Mouse (Mus musculus) midbrain, embryonic 15.5 days (tissue): ENCODE results near the gene Il20. TPM values are rescaled to one million over a fixed set of nuclear protein-coding genes. Genes with fewer than 3 reads are reported as not detected.

ENCODE experiments used
- ATAC-seq: fragments of 200-750 bp; cut with Nextera tagmentation; replicated peaks from 2 replicates; pipeline ENCODE4 v1.8.0; 2017; ENCODE audit warnings: moderate TSS enrichment
- H3K27ac ChIP-seq: fragments of 300-500 bp; sonication (generic); 2 replicates; pipeline ENCODE4 v1.5.1; 2015; ENCODE audit warnings: mild to moderate bottlenecking, inconsistent platforms
- H3K27me3 ChIP-seq: fragments of 300-500 bp; sonication (generic); replicated peaks from 2 replicates; pipeline ENCODE4 v1.6.1; 2015; ENCODE audit warnings: inconsistent platforms
- H3K36me3 ChIP-seq: fragments of 300-500 bp; sonication (generic); replicated peaks from 2 replicates; pipeline ENCODE4 v1.6.1; 2015; ENCODE audit warnings: inconsistent platforms
- H3K4me1 ChIP-seq: fragments of 300-500 bp; sonication (generic); 2 replicates; pipeline ENCODE4 v1.6.1; 2015; ENCODE audit warnings: inconsistent platforms
- H3K4me2 ChIP-seq: fragments of 300-500 bp; sonication (generic); 2 replicates; pipeline ENCODE4 v1.6.1; 2015; ENCODE audit warnings: inconsistent platforms, mild to moderate bottlenecking, moderate library complexity
- H3K4me3 ChIP-seq: fragments of 300-500 bp; sonication (generic); 2 replicates; pipeline ENCODE4 v1.5.1; 2015; ENCODE audit warnings: mild to moderate bottlenecking, inconsistent platforms
- H3K9ac ChIP-seq: fragments of 300-500 bp; sonication (generic); 2 replicates; pipeline ENCODE4 v1.6.1; 2015; ENCODE audit warnings: mild to moderate bottlenecking, inconsistent platforms
- H3K9me3 ChIP-seq: fragments of 300-500 bp; sonication (generic); 2 replicates; pipeline ENCODE4 v1.6.1; 2016; ENCODE audit warnings: inconsistent platforms
- WGBS: fragments of 180-500 bp; shearing (Covaris S2); methylation state at CpG from one replicate; pipeline ENCODE4 v1.1.7; 2015; ENCODE audit warnings: mixed read lengths; 5-methylcytosine and 5-hydroxymethylcytosine counted together
- polyA plus RNA-seq: library from polyadenylated mRNA; unstranded; fragments of >200 nt; fragmentation: Nextera tagmentation; extraction: Ambion mirVana; gene quantifications from 2 replicates; pipeline ENCODE4 v1.2.1, GENCODE M21; 2015

Gene Il20
- polyA plus RNA-seq, 1 experiment from 2014 or later, result not detected

- Histone ChIP-seq H3K4me1 (no peaks in the 10 kb centered on the region), H3K9ac (no peak overlapping the region), H3K27ac (no peak overlapping the region), H3K36me3 (no peaks in the 10 kb centered on the region), H3K4me2 (no peak overlapping the region), H3K9me3 (no peaks in the 10 kb centered on the region), H3K4me3 (no peak overlapping the region), H3K27me3 (no peaks in the 10 kb centered on the region)
- no peak for ATAC-seq
- 61% methylated on average over 1 of the region's 1 CpGs for WGBS
Measured at GRCm38 (mm10) chr1:130892446-130892845, 18.8 kb downstream of the Il20 start.

- Histone ChIP-seq H3K9me3 (no peaks in the 10 kb centered on the region), H3K27ac (no peak within 1 kb of the TSS), H3K27me3 (no peaks in the 10 kb centered on the region), H3K9ac (no peak within 1 kb of the TSS), H3K36me3 (no peaks in the 10 kb centered on the region), H3K4me1 (no peaks in the 10 kb centered on the region), H3K4me2 (no peak within 1 kb of the TSS), H3K4me3 (no peak within 1 kb of the TSS)
- ATAC-seq, result no peak
Measured at GRCm38 (mm10) chr1:130887354-130887753, 23.9 kb downstream of the Il20 start, which contains the start of gene Il24. TSS of gene Il24 (minus strand) at chr1:130887454.

DNA sequence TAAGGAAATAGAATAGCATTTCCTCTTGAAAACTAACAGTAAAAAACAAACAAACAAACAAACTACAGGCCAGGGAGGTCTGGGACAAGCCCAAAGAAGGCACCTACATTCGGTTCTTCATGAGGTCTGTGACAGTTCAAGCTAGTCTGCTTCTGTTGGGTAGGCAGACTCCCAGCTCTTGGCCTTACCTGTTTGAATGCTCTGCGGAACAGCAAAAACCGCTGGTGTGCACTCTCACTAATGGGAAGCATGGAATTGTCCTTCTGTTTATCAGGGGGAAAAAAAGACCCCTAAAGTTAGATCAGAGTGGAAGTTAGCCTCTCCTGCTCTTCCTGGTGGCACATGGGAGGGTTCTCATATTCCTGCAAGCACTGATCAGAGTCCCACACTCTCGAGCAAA is 28.1 kb downstream of the Il20 start:
- no peak overlapping the region for H3K4me2 ChIP-seq
- H3K9me3 ChIP-seq, result no peaks in the 10 kb centered on the region
- ATAC-seq, result no peak
- peaks cover 10% of the 10 kb centered on the region; the same call in 1 of the 2 replicates for H3K27me3 ChIP-seq
- WGBS, result 88% methylated on average over 4 of the region's 4 CpGs
- no peak overlapping the region for H3K4me3 ChIP-seq
- no peaks in the 10 kb centered on the region for H3K36me3 ChIP-seq
- H3K9ac ChIP-seq, result no peak overlapping the region
- no peak overlapping the region for H3K27ac ChIP-seq
- H3K4me1 ChIP-seq, result no peaks in the 10 kb centered on the region

GRCm38 (mm10) chr1:130879927-130880326 is 31.3 kb downstream of the Il20 start:
- no peak for ATAC-seq
- no peaks in the 10 kb centered on the region for H3K36me3 ChIP-seq
- H3K9me3 ChIP-seq, result no peaks in the 10 kb centered on the region
- 0 out of 2 replicates have a peak, but pooled peaks cover 3% of the 10 kb centered on the region for H3K4me1 ChIP-seq
- 91% methylated on average over 7 of the region's 7 CpGs for WGBS
- H3K4me3 ChIP-seq, result no peak overlapping the region
- H3K9ac ChIP-seq, result no peak overlapping the region
- peaks cover 15% of the 10 kb centered on the region for H3K27me3 ChIP-seq
- H3K27ac ChIP-seq, result no peak overlapping the region
- H3K4me2 ChIP-seq, result no peak overlapping the region

DNA sequence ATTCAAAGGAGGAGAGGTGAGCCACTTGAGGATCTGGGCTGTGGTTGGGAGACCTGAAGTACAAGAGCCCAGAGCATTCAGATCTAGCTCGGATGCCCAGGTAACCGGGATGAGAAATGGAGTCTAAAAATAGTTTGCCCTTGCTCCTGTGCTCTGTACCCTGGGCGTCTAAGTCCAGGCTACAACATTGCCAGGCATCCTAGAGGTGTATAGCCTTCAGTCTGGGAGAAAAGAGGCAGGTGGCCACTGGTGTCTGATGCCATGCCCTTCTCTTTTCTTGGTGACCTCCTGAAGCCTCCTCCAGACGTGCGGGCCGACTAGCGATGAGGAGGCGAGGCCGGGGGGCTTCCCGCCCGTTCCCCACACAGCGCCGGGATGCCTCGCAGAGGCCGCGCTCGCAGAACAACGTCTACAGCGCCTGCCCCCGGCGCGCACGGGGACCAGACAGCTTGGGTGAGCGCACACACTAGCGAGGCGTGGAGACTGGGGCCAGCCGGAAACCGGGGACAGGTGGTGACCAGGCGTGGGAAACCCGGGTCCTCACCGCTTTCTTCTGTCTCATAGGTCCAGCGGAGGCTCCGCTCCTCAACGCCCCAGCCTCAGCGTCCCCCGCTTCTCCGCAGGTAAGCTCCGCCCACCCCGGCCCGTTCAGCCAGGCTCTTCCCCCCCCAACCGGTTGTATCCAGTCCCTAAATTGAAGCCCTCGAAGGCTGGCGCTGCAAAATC is 33.2 kb downstream of the Il20 start:
- H3K9me3 ChIP-seq, result no peaks in the 10 kb centered on the region
- ATAC-seq, result peak; percentile 86
- no peak overlapping the region for H3K27ac ChIP-seq
- H3K36me3 ChIP-seq, result no peaks in the 10 kb centered on the region
- peak overlapping the region; percentile 48 for H3K4me3 ChIP-seq
- peak overlapping the region; percentile 50 for H3K9ac ChIP-seq
- peak overlapping the region; percentile 84 for H3K4me2 ChIP-seq
- H3K27me3 ChIP-seq, result peaks cover 15% of the 10 kb centered on the region
- WGBS, result 3% methylated on average over 43 of the region's 43 CpGs
- H3K4me1 ChIP-seq, result 0 out of 2 replicates have a peak, but pooled peaks cover 3% of the 10 kb centered on the region

- ATAC-seq, result no peak
- H3K27ac ChIP-seq, result no peak overlapping the region
- 28% methylated on average over 3 of the region's 3 CpGs for WGBS
Measured at GRCm38 (mm10) chr1:130876931-130877509, 34.2 kb downstream of the Il20 start.

DNA sequence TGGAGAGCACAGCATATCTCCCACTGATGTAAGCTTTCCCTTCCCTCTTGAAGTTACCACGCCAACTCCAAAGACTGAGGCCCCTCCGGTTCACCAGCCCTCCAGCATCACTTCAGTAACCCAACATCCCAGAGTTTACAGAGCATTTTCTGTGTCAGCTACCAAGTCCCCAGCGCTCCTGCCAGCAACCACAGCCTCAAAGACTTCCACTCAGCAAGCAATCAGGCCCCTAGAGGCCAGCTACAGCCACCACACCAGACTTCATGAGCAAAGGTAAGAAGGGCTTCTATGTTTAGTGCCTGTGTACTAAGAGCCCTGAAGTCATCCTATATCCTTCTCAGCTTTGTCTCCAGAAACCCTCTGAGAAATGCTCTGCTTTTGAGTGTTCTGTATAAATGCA is 35.3 kb downstream of the Il20 start:
- Histone ChIP-seq H3K4me3 (no peak overlapping the region), H3K4me1 (0 out of 2 replicates have a peak, but pooled peaks cover 3% of the 10 kb centered on the region), H3K27ac (no peak overlapping the region), H3K9me3 (no peaks in the 10 kb centered on the region), H3K27me3 (peaks cover 15% of the 10 kb centered on the region), H3K9ac (no peak overlapping the region), H3K4me2 (no peak overlapping the region), H3K36me3 (no peaks in the 10 kb centered on the region)
- no peak for ATAC-seq
- 68% methylated on average over 3 of the region's 3 CpGs for WGBS

More at GRCm38 (mm10) chr1:130876931-130877509, 34.2 kb downstream of the Il20 start:
- no peak overlapping the region for H3K4me3 ChIP-seq
- H3K36me3 ChIP-seq, result no peaks in the 10 kb centered on the region
- H3K9ac ChIP-seq, result no peak overlapping the region
- 0 out of 2 replicates have a peak, but pooled peaks cover 3% of the 10 kb centered on the region for H3K4me1 ChIP-seq
- H3K9me3 ChIP-seq, result no peaks in the 10 kb centered on the region
- peaks cover 15% of the 10 kb centered on the region for H3K27me3 ChIP-seq
- H3K4me2 ChIP-seq, result no peak overlapping the region

DNA sequence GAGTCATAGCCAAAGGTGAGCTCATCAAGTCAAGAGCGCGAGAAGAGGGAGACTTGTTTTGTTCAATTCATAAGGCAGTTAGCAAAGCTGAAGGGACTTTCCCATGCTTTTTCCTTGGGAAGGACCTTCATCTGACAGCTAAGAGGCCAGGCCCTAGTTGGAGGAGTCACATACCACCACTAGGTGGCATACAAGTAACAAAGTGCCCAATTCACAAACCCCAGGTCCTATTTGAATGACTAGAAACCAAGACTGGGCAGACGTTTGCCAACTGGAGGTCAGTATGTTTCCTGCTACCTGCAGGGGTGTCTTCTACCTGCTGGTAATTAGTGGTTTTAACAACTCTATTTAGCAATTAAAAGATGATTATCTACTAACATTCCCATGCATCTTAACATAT is 36.1 kb downstream of the Il20 start:
- Histone ChIP-seq H3K27ac (no peak overlapping the region), H3K9me3 (no peaks in the 10 kb centered on the region), H3K4me1 (0 out of 2 replicates have a peak, but pooled peaks cover 3% of the 10 kb centered on the region), H3K36me3 (no peaks in the 10 kb centered on the region), H3K27me3 (peaks cover 13% of the 10 kb centered on the region), H3K9ac (no peak overlapping the region), H3K4me3 (no peak overlapping the region), H3K4me2 (no peak overlapping the region)
- peak; percentile 62; the same call in 1 of the 2 replicates for ATAC-seq
- 46% methylated on average over 3 of the region's 3 CpGs for WGBS

- no peak for ATAC-seq
Measured at GRCm38 (mm10) chr1:130872912-130873311, 38.3 kb downstream of the Il20 start.

GRCm38 (mm10) chr1:130865541-130866221 is 45.6 kb downstream of the Il20 start, which contains the start of gene Fcmr:
TSS of gene Fcmr (plus strand) at chr1:130865669.
- 70% methylated on average over 7 of the region's 7 CpGs for WGBS
- Histone ChIP-seq H3K9ac (no peak within 1 kb of the TSS), H3K4me3 (no peak within 1 kb of the TSS), H3K27me3 (no peaks in the 10 kb centered on the region), H3K9me3 (no peaks in the 10 kb centered on the region), H3K4me1 (no peaks in the 10 kb centered on the region), H3K27ac (no peak within 1 kb of the TSS), H3K36me3 (no peaks in the 10 kb centered on the region), H3K4me2 (no peak within 1 kb of the TSS)
- ATAC-seq, result no peak

More at GRCm38 (mm10) chr1:130872912-130873311, 38.3 kb downstream of the Il20 start:
- Histone ChIP-seq H3K4me2 (no peak overlapping the region), H3K9me3 (no peaks in the 10 kb centered on the region), H3K36me3 (no peaks in the 10 kb centered on the region), H3K9ac (no peak overlapping the region), H3K4me3 (no peak overlapping the region), H3K4me1 (0 out of 2 replicates have a peak, but pooled peaks cover 1% of the 10 kb centered on the region), H3K27me3 (peaks cover 4% of the 10 kb centered on the region), H3K27ac (no peak overlapping the region)
- WGBS, result 92% methylated on average over 2 of the region's 2 CpGs

- Histone ChIP-seq H3K27ac (no peak overlapping the region), H3K36me3 (no peaks in the 10 kb centered on the region), H3K4me3 (no peak overlapping the region), H3K9me3 (no peaks in the 10 kb centered on the region), H3K4me1 (no peaks in the 10 kb centered on the region), H3K4me2 (no peak overlapping the region), H3K9ac (no peak overlapping the region), H3K27me3 (no peaks in the 10 kb centered on the region)
- WGBS, result 90% methylated on average over 5 of the region's 5 CpGs
- no peak for ATAC-seq
Measured at GRCm38 (mm10) chr1:130864741-130865140, 46.5 kb downstream of the Il20 start.

- Histone ChIP-seq H3K4me3 (no peak overlapping the region), H3K9me3 (no peaks in the 10 kb centered on the region), H3K27ac (no peak overlapping the region), H3K4me2 (no peak overlapping the region), H3K36me3 (no peaks in the 10 kb centered on the region), H3K27me3 (no peaks in the 10 kb centered on the region), H3K9ac (no peak overlapping the region), H3K4me1 (no peaks in the 10 kb centered on the region)
- 86% methylated on average over 4 of the region's 4 CpGs for WGBS
- no peak for ATAC-seq
Measured at GRCm38 (mm10) chr1:130864238-130864637, 47.0 kb downstream of the Il20 start.
